ENCODE assay signal across 1 mouse cellular context in genomic region chr7:28821261-28821831, GRCm38 (mm10).
TF ChIP-seq lines count a peak whose summit lies in the region.

No protein-coding gene starts in this region.

TF ChIP-seq in CH12.LX, 34 proteins besides CTCF, POLR2A, EP300 and RAD21 (continued from another document):
- TF ChIP-seq ETS1 (conservative IDR thresholded peaks at IDR 0.05; ENCODE audit: low read depth, low read length): peak; percentile 62
- TF ChIP-seq HCFC1 (IDR thresholded peaks at IDR 0.05; ENCODE audit: low read depth, low read length): no peak
- TF ChIP-seq CHD1 (IDR thresholded peaks at IDR 0.05; ENCODE audit: low read depth, low read length): no peak
- peak; percentile 62; the same call in 1 of the 2 replicates for TF ChIP-seq SIN3A (IDR thresholded peaks at IDR 0.05; ENCODE audit: low read length)
TF ChIP-seq in CH12.LX: peak in this region for 4.
